Mouse (Mus musculus) urinary bladder, postnatal 36 days (tissue): ENCODE measurements around the gene Mocs1.

ENCODE experiments used
- DNase-seq, 2 experiments: peaks; one replicate each; pipeline ENCODE4 v3.0.0; 2022; ENCODE audit warnings: low spot score in 2 of 2, mixed read lengths in 1 of 2

The Mocs1 gene

GRCm38 (mm10) chr17:49481876-49482275 is 53.7 kb downstream of the Mocs1 start:
- DNase-seq, result no peak

GRCm38 (mm10) chr17:49484435-49484834 is 56.3 kb downstream of the Mocs1 start:
- DNase-seq, result no peak

- DNase-seq, result no peak
Measured at GRCm38 (mm10) chr17:49489098-49489497, 60.9 kb downstream of the Mocs1 start.

- DNase-seq, result no peak
Measured at GRCm38 (mm10) chr17:49493276-49493675, 65.1 kb downstream of the Mocs1 start.

GRCm38 (mm10) chr17:49498169-49498568 is 70.0 kb downstream of the Mocs1 start:
- DNase-seq, result no peak

GRCm38 (mm10) chr17:49499635-49500034 is 71.5 kb downstream of the Mocs1 start:
- DNase-seq, result no peak

GRCm38 (mm10) chr17:49500234-49500633 is 72.1 kb downstream of the Mocs1 start:
- no peak for DNase-seq

- no peak for DNase-seq
Measured at GRCm38 (mm10) chr17:49503246-49503900, 75.2 kb downstream of the Mocs1 start.
